Mouse (Mus musculus) hindbrain, embryonic 15.5 days (tissue): ENCODE results near the gene Fxn. TPM values are rescaled to one million over a fixed set of nuclear protein-coding genes. Genes with fewer than 3 reads are reported as not detected.

ENCODE experiments used
- ATAC-seq: fragments of 200-750 bp; cut with Nextera tagmentation; 2 replicates; pipeline ENCODE4 v1.8.0; 2017; ENCODE audit warnings: low read depth, moderate number of reproducible peaks, moderate TSS enrichment; ENCODE audit not compliant: low FRiP score
- H3K27ac ChIP-seq: fragments of 300-500 bp; sonication (generic); replicated peaks from 2 replicates; pipeline ENCODE4 v1.5.1; 2015; ENCODE audit warnings: mild to moderate bottlenecking, inconsistent platforms
- H3K27me3 ChIP-seq: fragments of 300-500 bp; sonication (generic); 2 replicates; pipeline ENCODE4 v1.6.1; 2015; ENCODE audit warnings: control low read depth, inconsistent platforms
- H3K36me3 ChIP-seq: fragments of 300-500 bp; sonication (generic); 2 replicates; pipeline ENCODE4 v1.6.1; 2015; ENCODE audit warnings: control low read depth, inconsistent platforms
- H3K4me1 ChIP-seq: fragments of 300-500 bp; sonication (generic); replicated peaks from 2 replicates; pipeline ENCODE4 v1.6.1; 2015; ENCODE audit warnings: control low read depth, inconsistent platforms
- H3K4me2 ChIP-seq: fragments of 300-500 bp; sonication (generic); 2 replicates; pipeline ENCODE4 v1.6.1; 2015; ENCODE audit warnings: moderate library complexity, mild to moderate bottlenecking, inconsistent platforms
- H3K4me3 ChIP-seq: fragments of 300-500 bp; sonication (generic); 2 replicates; pipeline ENCODE4 v1.5.1; 2015; ENCODE audit warnings: mild to moderate bottlenecking, inconsistent platforms
- H3K9ac ChIP-seq: fragments of 300-500 bp; sonication (generic); 2 replicates; pipeline ENCODE4 v1.6.1; 2015; ENCODE audit warnings: inconsistent platforms
- H3K9me3 ChIP-seq: fragments of 300-500 bp; sonication (generic); 2 replicates; pipeline ENCODE4 v1.6.1; 2016; ENCODE audit warnings: control low read depth, inconsistent platforms
- WGBS: fragments of 180-500 bp; shearing (Covaris S2); methylation state at CpG from one replicate; pipeline ENCODE4 v1.1.7; 2015; 5-methylcytosine and 5-hydroxymethylcytosine counted together
- polyA plus RNA-seq: library from polyadenylated mRNA; unstranded; fragments of >200 nt; fragmentation: Nextera tagmentation; extraction: Ambion mirVana; gene quantifications from 2 replicates; pipeline ENCODE4 v1.2.1, GENCODE M21; 2015

Fxn gene
- polyA plus RNA-seq, 1 experiment from 2014 or later: 40.6 TPM

DNA sequence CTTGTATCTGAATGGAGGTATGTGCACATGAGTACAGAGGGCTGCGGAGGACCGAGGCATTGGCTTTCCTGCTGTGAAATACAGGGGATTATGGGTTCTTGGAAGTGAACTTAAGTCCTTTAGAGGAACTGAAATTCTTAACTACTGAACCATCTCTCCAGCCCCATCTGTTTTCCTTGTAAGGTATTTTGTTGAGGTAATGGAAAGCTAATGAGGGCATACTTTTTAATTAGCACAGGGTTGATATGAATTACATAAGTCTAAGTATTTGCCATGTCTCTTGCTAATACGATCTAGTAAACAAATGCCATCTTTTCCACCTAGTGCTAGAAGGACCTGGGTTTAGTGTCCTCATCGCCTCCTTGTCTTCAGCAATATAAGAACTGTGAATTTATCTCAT, 34.8 kb upstream of the Fxn start:
- no peak for ATAC-seq
- Histone ChIP-seq H3K9me3 (no peaks in the 10 kb centered on the region), H3K36me3 (no peaks in the 10 kb centered on the region), H3K9ac (no peak overlapping the region), H3K27me3 (peaks cover 8% of the 10 kb centered on the region; the same call in 1 of the 2 replicates), H3K4me1 (peaks cover 8% of the 10 kb centered on the region), H3K4me3 (no peak overlapping the region), H3K4me2 (no peak overlapping the region), H3K27ac (no peak overlapping the region)
- WGBS: 87% methylated on average over 4 of the region's 4 CpGs

DNA sequence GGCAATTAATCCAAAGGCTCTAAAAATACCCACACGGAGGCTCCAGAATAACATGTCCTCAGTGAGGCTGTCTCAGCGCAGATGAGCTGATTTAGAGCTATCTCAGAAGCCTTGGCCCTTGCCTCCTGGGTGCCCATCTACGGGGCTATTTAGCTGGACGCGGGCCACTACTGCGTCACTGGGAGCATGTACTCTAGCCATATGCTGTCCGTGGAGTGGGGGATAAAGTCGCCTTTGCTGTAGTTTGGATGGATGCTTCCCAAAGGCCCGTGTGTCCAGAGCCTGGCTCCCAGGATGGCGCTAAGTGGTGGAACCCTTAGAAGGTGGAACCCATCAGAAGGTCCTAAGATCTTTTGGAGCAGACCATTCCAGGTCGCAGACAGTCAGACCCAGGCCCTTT, 34.3 kb upstream of the Fxn start:
- H3K4me1 ChIP-seq: peaks cover 8% of the 10 kb centered on the region
- H3K4me3 ChIP-seq: no peak overlapping the region
- peaks cover 8% of the 10 kb centered on the region; the same call in 1 of the 2 replicates for H3K27me3 ChIP-seq
- 91% methylated on average over 11 of the region's 11 CpGs for WGBS
- no peak overlapping the region for H3K9ac ChIP-seq
- H3K27ac ChIP-seq: no peak overlapping the region
- H3K4me2 ChIP-seq: no peak overlapping the region
- no peaks in the 10 kb centered on the region for H3K36me3 ChIP-seq
- no peaks in the 10 kb centered on the region for H3K9me3 ChIP-seq
- ATAC-seq: no peak

DNA sequence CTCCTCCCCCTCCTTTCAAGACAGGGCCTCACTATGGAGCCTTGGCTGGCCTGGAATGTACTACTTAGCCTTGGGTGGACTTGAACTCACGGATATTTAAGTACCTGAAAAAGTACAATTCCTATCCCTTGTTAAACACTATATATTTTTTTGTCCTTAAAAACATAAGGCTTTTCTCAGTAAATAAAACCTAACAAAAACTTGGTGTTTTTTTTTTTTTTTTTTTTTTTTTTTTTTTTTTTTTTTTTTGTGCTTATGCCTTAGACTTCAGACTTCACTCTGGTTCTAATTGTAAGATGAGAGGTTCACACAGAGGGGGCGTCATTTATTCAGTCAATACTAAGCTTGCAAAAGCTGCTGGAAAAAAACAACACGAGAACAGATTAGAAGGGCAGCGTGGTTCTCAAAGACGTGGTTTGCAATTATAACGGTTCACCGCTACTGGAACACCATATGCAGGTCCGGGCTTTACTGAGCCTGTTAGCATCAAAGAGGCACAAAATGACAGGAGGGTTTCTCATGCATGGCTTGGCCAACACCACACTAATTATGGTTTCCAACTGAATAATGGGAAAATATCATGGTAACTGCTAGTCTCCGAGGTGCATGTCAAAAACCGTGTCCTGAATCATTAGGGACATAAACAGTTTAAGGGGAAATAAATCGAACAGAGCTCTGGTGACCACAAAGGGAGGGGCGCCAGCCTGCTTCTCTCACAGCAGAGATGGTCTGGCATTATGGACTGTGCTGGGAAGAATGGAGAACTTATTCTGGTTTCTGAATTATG, 32.3 kb upstream of the Fxn start:
- ATAC-seq: peak; percentile 74

DNA sequence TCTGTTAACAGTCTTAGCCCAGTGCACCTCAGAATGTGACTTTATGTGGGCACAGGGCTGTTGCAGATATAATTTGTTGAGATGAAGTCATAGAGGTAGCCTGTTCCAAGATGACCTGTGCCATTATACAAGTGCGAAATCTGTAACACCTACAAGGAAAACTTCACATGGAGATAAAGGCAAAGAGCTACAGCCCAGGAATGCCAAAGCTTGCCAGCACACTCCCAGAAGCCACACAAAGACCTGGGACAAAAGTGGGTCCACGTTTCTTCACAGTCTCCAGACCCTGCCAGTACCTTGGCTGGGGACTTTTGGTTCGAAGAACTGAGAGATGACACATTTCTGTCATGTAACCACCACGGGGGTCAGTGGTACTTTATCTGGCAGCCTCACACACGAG, 31.6 kb upstream of the Fxn start:
- H3K4me2 ChIP-seq: no peak overlapping the region
- H3K36me3 ChIP-seq: no peaks in the 10 kb centered on the region
- WGBS: 79% methylated on average over 5 of the region's 5 CpGs
- H3K4me3 ChIP-seq: no peak overlapping the region
- ATAC-seq: no peak
- H3K27me3 ChIP-seq: peaks cover 8% of the 10 kb centered on the region; the same call in 1 of the 2 replicates
- H3K4me1 ChIP-seq: peaks cover 19% of the 10 kb centered on the region
- H3K27ac ChIP-seq: no peak overlapping the region
- H3K9me3 ChIP-seq: no peaks in the 10 kb centered on the region
- no peak overlapping the region for H3K9ac ChIP-seq

More for the DNA sequence above, 32.3 kb upstream of the Fxn start:
- peaks cover 15% of the 10 kb centered on the region for H3K4me1 ChIP-seq
- H3K4me2 ChIP-seq: peak overlapping the region; percentile 9; the same call in 1 of the 2 replicates
- no peak overlapping the region for H3K4me3 ChIP-seq
- H3K27ac ChIP-seq: no peak overlapping the region
- no peaks in the 10 kb centered on the region for H3K36me3 ChIP-seq
- peaks cover 8% of the 10 kb centered on the region; the same call in 1 of the 2 replicates for H3K27me3 ChIP-seq
- H3K9me3 ChIP-seq: no peaks in the 10 kb centered on the region
- no peak overlapping the region for H3K9ac ChIP-seq
- WGBS: 28% methylated on average over 12 of the region's 12 CpGs

DNA sequence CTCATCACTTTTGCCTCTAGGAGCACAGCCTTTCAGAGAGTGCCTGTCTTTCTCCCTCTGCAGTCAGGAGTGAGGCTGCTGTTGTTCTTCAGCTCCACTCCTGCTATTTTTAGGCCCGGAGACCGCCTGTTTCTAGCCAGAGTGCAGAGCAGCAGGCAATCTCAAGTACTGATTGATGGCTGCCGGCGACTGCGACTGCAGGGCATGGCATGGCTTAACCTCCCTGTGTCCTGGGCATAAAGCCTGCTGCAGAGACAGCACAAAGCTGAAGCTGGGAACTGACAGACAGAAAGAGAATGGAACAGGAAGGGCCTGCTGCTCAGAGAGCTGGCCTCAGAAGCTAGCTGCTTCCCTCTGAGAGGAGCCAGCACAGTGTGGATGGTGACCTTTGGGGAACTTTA, 27.9 kb upstream of the Fxn start:
- H3K4me2 ChIP-seq: no peak overlapping the region
- H3K9ac ChIP-seq: no peak overlapping the region
- no peak overlapping the region for H3K4me3 ChIP-seq
- ATAC-seq: peak; percentile 54
- WGBS: 5% methylated on average over 5 of the region's 5 CpGs
- H3K9me3 ChIP-seq: no peaks in the 10 kb centered on the region
- H3K27ac ChIP-seq: peak overlapping the region; percentile 70
- H3K4me1 ChIP-seq: peaks cover 16% of the 10 kb centered on the region
- 0 out of 2 replicates have a peak, but pooled peaks cover 4% of the 10 kb centered on the region for H3K27me3 ChIP-seq
- no peaks in the 10 kb centered on the region for H3K36me3 ChIP-seq

DNA sequence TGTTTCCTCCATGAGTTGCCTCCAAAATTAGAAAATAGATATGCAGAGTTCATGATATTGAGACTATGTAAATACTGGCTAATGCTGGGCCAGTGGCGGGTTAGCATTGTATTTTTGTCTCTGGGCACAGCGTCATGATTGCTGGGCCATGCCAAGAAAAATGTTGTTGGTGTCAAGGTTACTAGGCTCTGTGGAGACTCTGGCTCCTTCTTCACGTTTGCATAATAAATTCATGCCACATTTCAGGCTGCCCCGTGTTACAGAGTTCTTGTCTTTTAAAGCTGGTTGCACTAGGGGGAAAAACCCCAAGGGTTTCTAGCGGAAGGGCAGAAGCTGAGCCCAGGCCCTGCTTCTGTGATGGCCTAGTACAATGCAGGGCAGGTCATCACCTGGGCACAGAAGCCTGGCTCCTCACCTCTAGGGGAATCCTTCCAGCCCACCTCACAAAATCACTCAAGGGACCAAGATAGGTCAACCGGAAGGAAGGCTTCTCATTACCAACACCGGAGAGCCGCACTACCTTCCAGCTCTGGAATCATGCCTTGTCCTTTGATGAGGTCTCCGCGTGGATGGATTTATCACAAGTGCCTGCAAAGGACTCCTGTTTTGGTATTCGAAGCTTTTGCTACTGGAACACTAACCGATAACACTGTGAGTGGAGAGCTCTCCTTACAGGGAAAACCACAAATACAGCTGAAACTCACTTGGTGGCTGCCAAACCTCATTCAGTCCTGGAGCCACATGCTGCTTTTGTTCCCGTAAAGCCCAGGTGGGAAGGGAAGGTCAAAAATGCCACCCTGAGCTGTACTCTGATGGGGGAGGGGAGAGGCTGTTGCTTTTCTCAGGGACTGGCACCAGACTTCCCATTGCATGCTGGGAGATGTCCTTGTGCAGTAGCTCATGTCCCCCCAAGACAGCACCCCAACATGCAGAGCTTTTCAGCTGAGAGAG, 27.1 kb upstream of the Fxn start:
- Histone ChIP-seq H3K27me3 (0 out of 2 replicates have a peak, but pooled peaks cover 4% of the 10 kb centered on the region), H3K4me2 (no peak overlapping the region), H3K4me1 (peaks cover 11% of the 10 kb centered on the region), H3K27ac (peak overlapping the region; percentile 70), H3K9ac (no peak overlapping the region), H3K9me3 (no peaks in the 10 kb centered on the region), H3K36me3 (no peaks in the 10 kb centered on the region), H3K4me3 (no peak overlapping the region)
- ATAC-seq: no peak
- 55% methylated on average over 13 of the region's 13 CpGs for WGBS

DNA sequence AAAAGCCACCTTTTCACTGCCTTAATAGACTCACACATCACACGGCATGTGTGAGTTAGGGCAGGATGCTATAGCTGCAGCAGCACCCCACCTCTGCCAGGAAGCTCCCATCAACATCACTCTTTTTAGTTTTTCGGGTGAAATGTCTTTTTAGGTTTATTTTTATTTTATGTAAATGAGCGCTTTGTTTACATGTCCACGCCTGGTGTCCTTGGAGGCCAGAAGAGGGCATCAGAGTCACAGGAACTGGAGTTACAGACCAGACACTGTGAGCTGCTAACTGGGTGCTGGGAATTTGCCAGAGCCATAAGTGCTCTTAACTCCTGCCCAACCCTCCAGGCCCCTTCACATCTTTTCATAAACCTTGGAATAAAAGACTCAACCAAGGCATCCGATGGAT, 25.9 kb upstream of the Fxn start:
- H3K4me3 ChIP-seq: no peak overlapping the region
- no peak overlapping the region for H3K4me2 ChIP-seq
- H3K9ac ChIP-seq: no peak overlapping the region
- no peaks in the 10 kb centered on the region for H3K9me3 ChIP-seq
- ATAC-seq: no peak
- 94% methylated on average over 5 of the region's 5 CpGs for WGBS
- no peak overlapping the region for H3K27ac ChIP-seq
- no peaks in the 10 kb centered on the region for H3K36me3 ChIP-seq
- 0 out of 2 replicates have a peak, but pooled peaks cover 4% of the 10 kb centered on the region for H3K27me3 ChIP-seq
- H3K4me1 ChIP-seq: peaks cover 13% of the 10 kb centered on the region

DNA sequence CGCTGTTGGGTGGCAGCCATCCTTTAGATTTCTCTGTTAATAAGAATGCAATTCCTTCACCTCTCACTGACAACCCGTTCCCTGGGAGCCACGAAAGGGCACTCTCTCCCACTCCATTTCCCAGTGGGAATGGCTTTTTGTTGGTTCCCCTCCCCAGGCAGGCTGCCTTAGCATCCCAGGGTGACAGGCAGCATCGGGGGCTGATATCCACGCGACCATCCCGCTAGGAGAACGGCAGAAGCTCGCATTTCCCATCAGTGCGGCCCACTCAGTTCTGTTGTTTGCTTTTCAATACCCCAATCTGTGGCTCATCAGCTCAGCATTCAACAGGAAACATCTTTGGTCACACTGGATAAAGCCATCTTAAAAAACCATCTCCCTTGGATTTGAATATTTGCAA, 21.8 kb upstream of the Fxn start:
- Histone ChIP-seq H3K9ac (no peak overlapping the region), H3K36me3 (no peaks in the 10 kb centered on the region)

DNA sequence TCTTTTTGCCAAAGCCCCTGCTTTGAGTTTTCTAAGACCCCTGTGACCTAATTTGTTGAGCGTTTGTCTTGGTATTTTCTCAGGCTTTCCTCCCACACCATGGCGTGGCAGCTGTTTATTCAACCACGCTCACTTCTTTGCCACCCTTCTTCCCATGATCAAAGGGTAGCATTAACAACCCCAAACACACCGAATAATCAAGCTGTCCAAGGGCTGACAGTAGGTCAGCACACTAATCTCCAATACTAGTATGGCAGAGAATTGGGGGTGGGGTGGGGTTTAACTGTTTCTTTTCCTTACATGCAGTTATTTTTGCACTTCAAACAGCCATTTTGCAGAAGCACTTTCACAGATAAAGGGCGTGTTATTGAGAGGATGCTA, 21.4 kb upstream of the Fxn start:
- WGBS: 21% methylated on average over 5 of the region's 5 CpGs
- H3K4me2 ChIP-seq: peak overlapping the region; percentile 49

More for the DNA sequence above, 21.8 kb upstream of the Fxn start:
- Histone ChIP-seq H3K27me3 (no peaks in the 10 kb centered on the region), H3K27ac (no peak overlapping the region), H3K9me3 (no peaks in the 10 kb centered on the region), H3K4me3 (no peak overlapping the region), H3K4me1 (0 out of 2 replicates have a peak, but pooled peaks cover 2% of the 10 kb centered on the region), H3K4me2 (no peak overlapping the region)
- no peak for ATAC-seq
- WGBS: 37% methylated on average over 10 of the region's 10 CpGs

DNA sequence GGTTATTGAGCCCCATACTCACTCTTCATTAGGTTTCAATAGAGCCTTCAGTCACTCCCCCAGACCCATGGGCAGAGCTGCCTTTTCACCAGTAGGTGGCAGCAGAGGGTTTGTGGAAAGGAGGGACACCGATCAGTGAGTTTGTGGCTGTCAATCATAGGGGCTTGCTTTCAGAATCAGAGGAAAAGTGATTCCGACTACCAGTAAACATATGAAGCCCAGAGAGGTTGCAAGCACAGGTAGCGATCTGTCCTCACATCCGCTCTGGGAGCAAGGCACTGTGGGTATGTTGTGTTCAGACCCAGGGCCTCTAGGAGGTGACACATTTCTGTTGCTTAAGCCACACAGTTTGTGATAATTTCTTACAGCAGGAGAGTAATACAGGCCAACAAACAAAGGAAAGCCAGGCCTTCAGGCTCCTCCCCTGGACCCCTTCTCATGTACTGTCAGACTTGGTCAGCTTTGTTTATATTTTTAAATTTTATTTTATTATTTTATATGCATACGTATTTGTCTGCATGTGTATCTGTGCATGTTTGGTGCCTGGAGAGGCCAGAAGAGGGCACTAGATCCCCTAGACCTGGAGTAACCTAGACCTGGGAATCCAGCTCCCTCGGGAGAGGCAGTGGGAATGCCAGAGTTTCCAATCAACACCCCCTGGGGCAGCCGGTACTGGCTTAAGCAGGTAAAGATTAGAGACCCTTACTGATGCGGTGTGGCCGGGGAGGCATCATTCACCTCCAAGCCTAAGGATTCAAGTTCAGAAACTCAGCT, 20.8 kb upstream of the Fxn start:
- H3K27me3 ChIP-seq: no peaks in the 10 kb centered on the region
- H3K9me3 ChIP-seq: no peaks in the 10 kb centered on the region
- H3K4me3 ChIP-seq: peak overlapping the region; percentile 26
- peak; percentile 91 for ATAC-seq
- no peaks in the 10 kb centered on the region for H3K36me3 ChIP-seq
- H3K9ac ChIP-seq: no peak overlapping the region
- H3K27ac ChIP-seq: peak overlapping the region; percentile 12; the same call in 1 of the 2 replicates
- peak overlapping the region; percentile 49 for H3K4me2 ChIP-seq
- 7% methylated on average over 9 of the region's 9 CpGs for WGBS
- 0 out of 2 replicates have a peak, but pooled peaks cover 2% of the 10 kb centered on the region for H3K4me1 ChIP-seq

More for the DNA sequence above, 21.4 kb upstream of the Fxn start:
- H3K9me3 ChIP-seq: no peaks in the 10 kb centered on the region
- H3K27me3 ChIP-seq: no peaks in the 10 kb centered on the region
- ATAC-seq: no peak
- no peaks in the 10 kb centered on the region for H3K36me3 ChIP-seq
- H3K27ac ChIP-seq: no peak overlapping the region
- no peak overlapping the region for H3K9ac ChIP-seq
- no peak overlapping the region for H3K4me3 ChIP-seq
- H3K4me1 ChIP-seq: 0 out of 2 replicates have a peak, but pooled peaks cover 2% of the 10 kb centered on the region

DNA sequence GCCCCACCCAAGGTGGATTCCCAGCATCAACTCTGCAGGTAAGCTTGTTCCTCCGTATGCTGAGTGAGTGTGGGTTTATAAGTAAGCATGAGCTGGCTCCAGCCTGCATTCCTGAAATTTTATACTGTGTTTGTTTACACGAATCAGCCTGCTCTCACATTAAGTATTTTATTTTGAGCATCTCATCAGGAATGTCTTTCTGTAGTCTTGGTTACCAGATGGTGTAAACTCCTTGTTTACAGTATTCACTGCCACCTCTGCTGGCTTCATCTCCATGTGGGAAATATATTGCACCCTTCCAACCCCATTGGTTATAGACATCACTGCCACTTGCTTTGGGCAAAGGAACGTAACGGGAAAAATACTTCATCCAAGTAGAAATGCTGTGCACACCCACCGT, 13.1 kb upstream of the Fxn start:
- H3K9me3 ChIP-seq: no peaks in the 10 kb centered on the region
- no peak overlapping the region for H3K4me3 ChIP-seq
- no peaks in the 10 kb centered on the region for H3K27me3 ChIP-seq
- WGBS: 77% methylated on average over 5 of the region's 5 CpGs
- no peak for ATAC-seq
- no peaks in the 10 kb centered on the region for H3K4me1 ChIP-seq
- H3K9ac ChIP-seq: no peak overlapping the region
- H3K27ac ChIP-seq: no peak overlapping the region
- no peak overlapping the region for H3K4me2 ChIP-seq
- H3K36me3 ChIP-seq: no peaks in the 10 kb centered on the region
